Mouse (Mus musculus): ENCODE measurements around the gene Hdac8. TPM values are rescaled to one million over a fixed set of nuclear protein-coding genes. Genes with fewer than 3 reads are reported as not detected.

The Hdac8 gene
- polyA plus RNA-seq (2014; fragmentation: Illumina TruSeq; extraction: RNeasy Lipid Tissue Mini Kit (QIAGEN cat#74804); ENCODE audit: low replicate concordance) = 5.5 TPM

GRCm38 (mm10) chrX:102504644-102505481, at the start of gene Hdac8:
Hdac8 (minus strand) TSS chrX:102505359.

GRCm38 (mm10) chrX:102251937-102252860, 253.0 kb downstream of the Hdac8 start, which contains the start of gene Cited1:
Cited1 (minus strand) TSS chrX:102252181.

Other genes starting within 250 kb of the Hdac8 start
- gene Phka1, start 138.9 kb upstream of the Hdac8 start, polyA plus RNA-seq (2014; fragmentation: Illumina TruSeq; extraction: RNeasy Lipid Tissue Mini Kit (QIAGEN cat#74804); ENCODE audit: low replicate concordance) = 3.0 TPM
- gene Gm3880, start 181.6 kb upstream of the Hdac8 start, polyA plus RNA-seq (2014; fragmentation: Illumina TruSeq; extraction: RNeasy Lipid Tissue Mini Kit (QIAGEN cat#74804); ENCODE audit: low replicate concordance) = not detected
- gene Gm9112, start 202.3 kb upstream of the Hdac8 start, polyA plus RNA-seq (2014; fragmentation: Illumina TruSeq; extraction: RNeasy Lipid Tissue Mini Kit (QIAGEN cat#74804); ENCODE audit: low replicate concordance) = not detected
- gene Dmrtc1b, start 202.5 kb upstream of the Hdac8 start, polyA plus RNA-seq (2014; fragmentation: Illumina TruSeq; extraction: RNeasy Lipid Tissue Mini Kit (QIAGEN cat#74804); ENCODE audit: low replicate concordance) = not detected